ENCODE assay signal across 8 mouse cellular contexts in the genomic region with DNA sequence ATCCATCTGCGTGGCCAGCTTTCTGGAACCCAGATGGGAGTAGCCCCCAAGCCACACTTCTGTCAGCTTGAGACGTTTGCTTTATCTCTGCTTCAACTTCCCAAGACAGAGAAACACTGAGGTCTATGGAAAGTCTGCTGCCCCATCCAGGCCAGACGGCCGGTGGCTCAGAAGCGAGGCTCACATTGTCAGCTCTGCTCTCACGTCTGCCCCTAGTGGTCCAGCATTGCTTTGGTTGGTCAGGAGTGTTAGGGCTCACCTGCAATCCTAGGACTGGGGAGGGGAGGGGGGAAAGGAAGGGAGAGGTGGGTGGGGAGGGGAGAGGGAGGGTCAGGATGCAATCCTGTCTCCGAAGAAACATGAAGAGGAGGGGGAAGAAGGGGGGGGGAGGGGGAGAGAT. TPM values are rescaled to one million over a fixed set of nuclear protein-coding genes. Genes with fewer than 3 reads are reported as not detected.
DNase-seq lines count a peak whose midpoint lies in the region; ATAC-seq and TF ChIP-seq lines count a peak whose summit lies in the region.

No protein-coding gene starts in this region.

- ATAC-seq in monocyte, adult 5-6 weeks (replicated peaks; ENCODE audit: insufficient number of reproducible peaks, low FRiP score, low TSS enrichment, poor library complexity, severe bottlenecking) = no peak

- no peak for TF ChIP-seq POLR2A in lung, adult 2 months (IDR thresholded peaks at IDR 0.05; ENCODE audit: borderline replicate concordance, extremely low read depth, low read depth, low read length)

- no peak overlapping the region for H3K4me3 ChIP-seq in lung, adult 2 months (replicated peaks; ENCODE audit: extremely low read depth, low read depth, low read length)

- 22% methylated on average over 7 of the region's 7 CpGs for WGBS in lung, adult 2 months

- peak; percentile 25 for DNase-seq in cerebellum, adult 8-10 months
- DNase-seq in cerebellum, adult 11-12 months = no peak
- DNase-seq in lung, adult 2 months = no peak
- no peak for DNase-seq in lung, postnatal 25 days (ENCODE audit: low spot score)
- DNase-seq in cerebellum, adult 9-11 months = peak; percentile 48
- DNase-seq in kidney, postnatal 25 days = peak; percentile 67 to 77
- DNase-seq in spleen, postnatal 36 days (ENCODE audit: low spot score in 2 of 2) = peak; percentile 30 to 33

- no peaks in the 10 kb centered on the region for H3K4me1 ChIP-seq in lung, adult 2 months (ENCODE audit: control insufficient read depth, insufficient read depth, low read length)

- TF ChIP-seq CTCF in lung, adult 2 months (IDR thresholded peaks at IDR 0.05; ENCODE audit: insufficient read depth, low read length) = peak; percentile 68

RNA-seq across cellular contexts. Expression of a gene that starts 38.8 kb away (rescaled TPM):
- polyA plus RNA-seq in lung, adult 2 months (2012; rRNA removed) = 18.5 and 20.9 TPM in 2 replicates
- total RNA-seq in monocyte, adult 5-6 weeks (2017) = 1.6 to 2.8 TPM (median 2.4 TPM) in 3 replicates

RNA-seq across cellular contexts. Expression of a gene that starts 48.6 kb away (rescaled TPM):
- polyA plus RNA-seq in lung, adult 2 months (2012; rRNA removed) = 2.7 and 5.1 TPM in 2 replicates
- 67.7 to 97.0 TPM (median 83.6 TPM) in 3 replicates for total RNA-seq in monocyte, adult 5-6 weeks (2017)

Comparison
In these comparisons a context has a peak if more than half of its experiments do, and no peak if none do; other contexts are left out.
1. DNase-seq: peak in cerebellum, adult 8-10 months (single experiment), cerebellum, adult 9-11 months (single experiment), kidney, postnatal 25 days (2 of 2) and spleen, postnatal 36 days (2 of 2); none in cerebellum, adult 11-12 months (single experiment), lung, adult 2 months (single experiment) and lung, postnatal 25 days (single experiment).